Mouse (Mus musculus) c-Kit-negative CD71-positive TER-119-positive erythroid progenitor cells, embryonic 14.5 days (primary cell): ENCODE data around the gene Atad1.
"Not testable (repeated sequence)": the region's sequence is repeated elsewhere in the genome, so short reads cannot be mapped to it uniquely, and the experiment has no call there.

Experiments used
- DNase-seq: peaks from one replicate; pipeline ENCODE4 v3.0.0-alpha.2; 2013; ENCODE audit warnings: low read depth, low spot score

The Atad1 gene

DNA sequence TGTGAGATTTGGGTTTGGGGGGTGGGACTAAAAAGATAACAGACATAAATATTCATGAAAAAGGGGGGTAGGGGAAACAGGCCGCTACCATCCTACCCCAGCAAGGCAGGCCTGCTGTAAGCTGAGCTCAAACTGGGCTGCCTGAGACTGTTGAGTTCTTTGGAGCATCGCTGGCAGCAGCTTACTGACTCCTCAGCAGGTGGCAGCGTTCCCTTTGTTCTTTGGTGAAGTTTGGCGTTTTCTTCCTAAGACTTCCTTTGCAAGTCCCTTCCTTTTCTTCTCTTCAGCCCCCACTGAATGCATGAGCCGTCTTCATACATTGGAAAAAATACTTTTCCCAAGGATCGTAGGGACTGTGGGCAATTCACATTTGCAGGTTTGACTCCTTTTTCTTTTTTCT, 9.8 kb upstream of the Atad1 start:
- DNase-seq, result no peak

DNA sequence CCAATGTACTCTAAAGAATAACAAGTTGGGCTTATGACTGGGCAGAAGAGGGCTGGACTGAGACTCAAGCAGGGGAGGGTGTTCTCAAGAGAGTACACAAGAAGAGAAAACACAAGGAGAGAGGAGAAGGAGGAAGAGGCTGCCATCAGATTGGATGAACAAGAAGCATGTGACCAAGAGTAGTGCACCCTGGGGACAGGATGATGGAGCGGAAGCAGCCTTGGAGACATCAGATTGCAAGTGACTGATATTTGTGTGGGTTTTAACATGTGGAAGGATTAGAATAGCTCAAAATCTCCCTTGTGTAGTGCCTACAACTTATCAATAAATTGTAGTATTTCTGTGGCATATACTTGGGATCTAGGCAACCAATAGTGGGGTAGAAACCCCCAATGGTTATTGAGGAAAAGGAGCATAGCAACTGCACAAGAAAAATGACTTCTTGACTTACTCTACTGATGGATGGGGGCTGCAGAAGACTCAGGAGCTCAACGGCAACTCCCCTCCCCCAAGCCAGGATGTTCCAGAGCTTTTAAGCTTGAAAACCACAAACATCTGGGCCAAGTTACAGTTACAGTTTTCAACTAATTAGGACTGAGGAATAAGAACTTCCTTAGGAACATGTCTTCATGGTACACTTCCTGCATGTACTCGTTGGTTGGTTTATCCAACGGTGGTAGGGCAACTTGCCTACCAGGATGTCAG, 1.2 kb upstream of the Atad1 start:
- DNase-seq, result no peak

DNA sequence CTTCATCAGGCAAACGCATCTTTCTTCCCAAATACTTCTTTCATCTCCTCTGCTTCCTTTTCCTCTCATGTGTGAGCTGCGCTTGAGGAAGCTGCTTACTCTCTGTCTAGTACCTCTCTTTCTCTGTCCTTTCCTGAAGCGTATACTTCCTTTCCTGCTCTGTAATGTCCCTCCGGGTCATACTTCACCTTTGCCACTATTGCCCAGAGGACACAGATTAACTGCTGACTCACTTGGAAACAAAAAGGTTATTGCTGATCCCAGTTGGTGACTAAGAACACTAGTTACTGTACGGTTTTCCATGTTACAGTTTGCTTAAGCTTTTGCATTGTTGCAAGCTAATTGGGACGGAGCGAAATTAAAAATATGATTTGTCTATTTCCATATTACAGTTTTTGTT, 1.7 kb downstream of the Atad1 start:
- DNase-seq, result no peak

DNA sequence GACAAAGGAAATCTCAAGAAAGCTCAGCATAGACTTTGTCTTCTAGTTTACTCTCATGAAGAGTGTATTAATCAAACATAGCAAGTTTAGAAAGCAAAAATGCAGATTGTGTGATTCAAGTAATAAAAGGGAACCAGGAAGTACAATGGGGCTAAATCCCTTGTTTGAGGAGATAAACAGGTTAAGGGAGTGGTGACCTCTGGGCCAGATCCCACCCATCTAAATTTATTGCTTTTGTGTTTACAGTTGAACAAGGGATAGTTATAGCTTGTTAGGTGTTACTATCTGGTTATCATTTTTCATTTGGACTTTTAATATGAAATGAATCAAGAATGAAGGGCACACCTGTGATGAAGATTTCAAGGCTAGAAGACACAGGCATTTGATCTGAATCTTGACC, 6.7 kb downstream of the Atad1 start:
- no peak for DNase-seq

DNA sequence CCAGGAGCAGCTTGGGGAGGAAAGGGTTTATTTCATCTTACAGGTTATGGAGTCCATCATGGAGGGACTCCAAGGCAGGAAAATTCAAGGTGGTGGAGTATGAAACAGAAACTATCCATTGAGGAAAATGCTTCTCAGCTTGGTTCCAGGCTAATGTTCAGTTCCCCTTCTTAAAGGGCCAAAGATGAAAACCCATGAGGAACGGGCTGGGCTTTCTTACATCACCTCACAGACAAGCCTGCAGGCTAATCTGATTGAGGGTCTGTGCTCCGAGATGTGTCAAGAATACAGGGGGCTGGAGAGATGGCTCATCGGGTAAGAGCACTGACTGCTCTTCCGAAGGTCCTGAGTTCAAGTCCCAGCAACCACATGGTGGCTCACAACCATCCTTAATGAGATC, 9.8 kb downstream of the Atad1 start:
- no peak for DNase-seq

DNA sequence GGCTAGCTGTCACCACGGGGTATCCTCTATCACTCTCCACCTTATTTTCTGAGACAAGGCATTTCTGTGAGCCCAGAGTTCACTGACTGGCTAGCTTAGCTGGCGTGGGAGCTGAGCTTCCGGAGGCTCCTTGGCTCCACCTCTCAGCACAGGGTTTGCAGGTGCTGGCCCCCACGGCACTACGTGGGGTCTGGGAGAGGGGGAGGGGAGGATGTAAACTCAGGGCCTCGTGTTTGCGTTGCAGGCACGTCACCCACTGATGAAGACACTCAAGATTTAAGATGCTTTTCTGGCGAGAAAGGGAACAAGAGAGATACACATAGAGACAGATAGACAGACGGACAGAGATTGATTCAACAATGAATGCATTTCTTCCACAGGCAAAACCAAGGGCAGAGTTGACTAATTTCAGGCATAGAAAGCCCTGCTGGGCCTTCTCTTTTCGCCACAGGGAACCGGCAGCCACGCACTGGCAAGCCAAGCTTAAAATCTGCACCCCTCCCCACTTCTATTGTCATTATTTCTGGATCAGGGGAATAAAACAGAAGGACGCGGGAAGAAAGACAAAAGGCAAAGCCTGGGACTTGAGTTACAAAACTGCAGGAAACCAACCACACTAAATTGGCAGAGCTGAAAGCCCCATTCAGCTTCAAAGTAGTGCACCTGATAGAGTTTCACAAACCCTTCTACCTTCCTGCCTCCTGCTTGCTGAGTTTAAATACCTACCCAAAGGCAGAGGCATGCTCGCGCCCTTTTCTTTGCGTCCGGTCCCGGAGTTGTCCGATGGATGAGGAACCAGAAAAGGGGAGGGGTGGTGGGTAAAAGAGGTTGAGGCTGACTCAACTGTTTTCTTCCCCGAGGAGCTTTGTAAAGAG, 12.9 kb downstream of the Atad1 start:
- no peak for DNase-seq

DNA sequence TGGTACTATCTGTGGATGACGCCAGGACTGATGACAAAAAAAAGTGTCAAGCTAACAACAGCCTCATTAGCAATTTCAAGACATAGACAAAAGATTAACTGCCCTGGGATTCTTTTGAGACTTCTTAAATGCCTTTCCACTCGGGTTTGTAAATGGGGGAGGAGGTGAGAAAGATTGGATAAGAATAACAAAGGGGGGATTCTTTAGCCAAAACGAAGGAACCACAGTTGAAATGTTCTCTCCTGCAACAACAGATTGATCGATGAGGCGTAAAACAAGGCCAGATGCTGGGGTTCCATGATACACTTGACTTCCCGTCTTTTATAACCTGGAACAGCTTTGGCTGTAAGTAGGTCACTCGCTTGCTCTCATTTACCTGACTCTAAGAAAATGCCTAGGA, 15.8 kb downstream of the Atad1 start:
- no peak for DNase-seq

DNA sequence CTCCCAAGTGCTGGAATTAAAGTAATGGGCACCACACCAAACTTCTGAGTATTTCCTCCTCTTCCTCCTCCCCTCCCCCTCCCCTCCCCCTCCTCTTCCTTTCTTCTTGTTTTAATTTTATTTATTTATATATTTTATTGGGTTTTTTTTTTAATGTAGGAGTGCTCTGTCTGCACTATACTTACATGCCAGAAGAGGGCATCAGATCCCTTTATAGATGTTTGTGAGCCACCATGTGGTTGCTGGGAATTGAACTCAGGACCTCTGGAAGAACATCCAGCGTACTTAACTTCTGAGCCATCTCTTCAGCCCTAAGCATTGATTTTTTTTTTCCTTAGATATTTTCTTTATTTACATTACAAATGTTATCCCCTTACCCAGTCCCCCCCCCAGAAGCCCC, 19.3 kb downstream of the Atad1 start:
- no peak for DNase-seq

DNA sequence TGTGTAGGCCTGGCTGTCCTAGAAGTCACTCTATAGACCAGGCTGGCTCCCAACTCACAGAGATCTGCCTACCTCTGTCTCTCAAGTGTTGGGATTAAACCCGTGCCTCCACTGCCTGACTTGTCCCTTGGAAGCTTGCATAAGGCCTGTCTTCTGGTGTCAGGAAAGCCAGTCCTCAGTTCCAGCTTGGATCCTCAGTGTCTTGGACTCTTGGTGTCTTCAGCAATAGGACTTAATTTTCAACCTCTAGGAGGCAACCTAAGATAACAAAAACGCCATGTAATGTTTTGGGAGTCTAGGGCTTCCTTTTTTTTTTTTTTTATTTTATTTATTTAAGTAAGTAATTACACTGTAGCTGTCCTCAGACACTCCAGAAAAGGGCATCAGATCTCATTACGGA, 22.0 kb downstream of the Atad1 start:
- no peak for DNase-seq

DNA sequence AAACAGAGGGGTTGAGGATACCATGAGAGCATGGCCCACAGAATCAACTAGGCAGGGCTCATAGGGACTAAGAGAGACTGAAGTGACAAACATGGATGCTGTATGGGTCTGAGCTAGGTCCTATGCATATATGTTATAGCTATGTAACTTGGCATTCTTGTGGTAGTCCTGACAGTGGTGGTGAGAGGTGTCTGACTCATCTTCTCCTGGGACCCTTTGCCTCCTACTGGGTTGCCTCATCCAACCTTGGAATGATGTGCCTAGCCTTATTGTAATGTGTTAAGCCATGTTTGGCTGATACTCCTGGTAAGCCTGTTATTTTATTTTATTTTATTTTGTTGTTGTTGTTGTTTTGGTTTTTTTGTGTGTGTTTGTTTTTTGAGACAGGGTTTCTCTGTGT, 23.9 kb downstream of the Atad1 start:
- DNase-seq, result no peak

DNA sequence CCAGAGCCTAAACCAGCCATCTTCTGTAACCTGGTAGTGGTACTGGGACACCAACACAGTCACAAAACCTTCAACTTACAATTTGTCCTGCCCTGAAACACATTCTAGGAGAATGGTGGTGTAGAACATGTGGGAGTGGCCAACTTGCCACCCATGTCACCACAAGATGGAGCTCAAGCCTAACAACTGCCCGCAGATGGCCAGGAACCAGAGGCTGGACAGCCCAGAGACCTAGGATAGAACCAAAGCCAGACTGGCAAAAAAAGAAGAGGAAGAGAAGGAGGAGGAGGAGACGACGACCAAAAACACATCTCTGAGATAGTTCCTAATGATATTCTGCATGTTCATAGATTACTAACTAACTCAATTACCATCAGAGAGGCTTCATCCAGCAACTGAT, 24.4 kb downstream of the Atad1 start:
- DNase-seq, result peak; percentile 9

DNA sequence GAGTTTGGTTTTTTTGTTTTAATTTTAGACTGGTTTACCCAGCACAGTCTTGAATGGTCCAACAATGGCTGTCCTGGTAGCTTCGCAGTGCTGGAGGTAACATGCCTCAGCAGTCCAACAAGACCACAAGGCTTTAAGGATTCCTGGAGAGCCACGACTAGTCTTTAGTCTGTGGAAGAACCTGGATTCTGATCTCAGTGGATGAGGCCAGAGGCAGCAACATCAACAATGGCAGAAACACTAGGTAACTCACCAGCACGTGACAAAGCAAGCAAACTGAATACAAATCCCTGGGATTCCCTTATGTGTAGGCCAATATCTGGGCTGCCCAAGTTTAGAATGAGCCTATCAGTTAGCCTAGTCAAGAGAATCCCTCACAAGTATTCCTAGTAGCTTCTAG, 26.1 kb downstream of the Atad1 start:
- no peak for DNase-seq

DNA sequence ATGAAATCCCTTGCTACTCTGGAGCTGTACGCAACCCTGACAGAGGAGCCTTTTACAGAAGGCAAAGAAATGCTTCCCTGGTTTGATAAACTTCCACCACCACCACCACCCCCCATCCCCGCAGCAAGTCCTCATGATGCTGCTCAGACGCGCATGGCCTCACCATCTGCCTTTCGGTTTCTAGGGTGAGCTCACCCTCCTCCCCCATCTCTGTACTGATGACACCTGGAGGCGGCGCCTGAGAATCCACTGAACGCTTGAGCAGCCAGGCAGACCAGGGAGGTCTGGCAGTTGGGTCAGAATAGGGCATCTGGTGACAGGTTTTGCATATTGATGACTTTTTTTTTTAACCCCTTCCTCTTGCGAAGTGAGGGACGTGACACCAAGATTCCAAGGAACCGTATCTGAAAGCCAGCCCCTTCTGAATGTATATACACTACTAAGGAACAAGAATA, 27.0 kb downstream of the Atad1 start:
- DNase-seq, result peak; percentile 51

DNA sequence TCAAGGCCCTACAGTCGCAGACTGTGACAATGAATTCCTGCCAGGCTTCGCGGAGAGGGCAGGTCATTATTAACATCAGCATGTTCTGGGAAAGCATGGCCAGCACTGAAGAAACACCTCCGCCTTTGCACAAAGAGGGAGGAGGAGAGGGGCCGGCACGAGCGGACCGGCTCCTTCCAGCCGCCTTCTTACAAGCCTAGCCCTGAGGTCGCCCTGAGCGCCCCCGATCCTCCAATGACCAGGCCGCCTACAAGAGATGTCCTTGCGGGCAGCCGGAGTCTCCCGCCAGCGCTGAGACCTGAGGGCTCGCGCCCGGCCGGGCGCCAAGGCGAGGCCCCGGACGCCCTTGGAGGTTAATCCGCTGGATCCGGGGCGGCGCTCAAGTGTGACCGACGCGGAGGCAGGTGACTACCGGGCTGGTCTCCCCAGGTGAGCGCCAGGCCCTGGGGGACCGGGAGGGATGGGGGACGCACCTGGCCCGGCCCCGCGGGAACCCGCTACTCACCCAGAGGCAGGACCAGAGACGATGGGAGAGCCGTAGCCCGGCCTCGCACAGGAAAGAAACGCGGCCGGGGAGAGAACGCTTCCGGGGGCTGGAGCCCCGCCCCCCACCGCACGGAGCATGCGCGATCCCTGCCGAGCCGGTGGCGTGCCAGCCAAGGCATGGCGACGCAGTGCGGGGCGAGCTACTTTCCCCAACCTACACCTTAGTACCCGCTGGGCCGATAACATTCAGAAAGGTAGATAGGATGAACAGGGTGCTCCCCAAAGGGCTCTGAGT, 27.6 kb downstream of the Atad1 start:
- peak; percentile 74 for DNase-seq

DNA sequence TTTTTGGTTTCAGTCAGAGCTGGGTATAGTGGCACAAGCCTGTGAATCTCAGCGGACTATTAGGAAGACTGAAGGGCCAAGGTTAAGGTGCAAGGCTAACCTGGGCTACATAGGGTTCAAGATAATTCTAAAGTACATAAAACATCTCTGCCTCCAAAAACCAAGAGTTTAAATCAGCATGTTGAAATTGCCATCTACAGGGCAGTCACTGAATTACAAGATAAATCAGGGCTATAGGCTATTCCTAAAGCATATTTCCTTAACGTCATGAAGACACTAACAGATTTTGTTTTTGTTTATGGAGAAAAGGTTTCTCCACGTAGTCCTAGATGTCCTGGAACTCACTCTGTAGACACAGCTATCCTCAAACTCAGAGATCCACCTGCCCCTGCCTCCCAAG, 29.3 kb downstream of the Atad1 start:
- no peak for DNase-seq

DNA sequence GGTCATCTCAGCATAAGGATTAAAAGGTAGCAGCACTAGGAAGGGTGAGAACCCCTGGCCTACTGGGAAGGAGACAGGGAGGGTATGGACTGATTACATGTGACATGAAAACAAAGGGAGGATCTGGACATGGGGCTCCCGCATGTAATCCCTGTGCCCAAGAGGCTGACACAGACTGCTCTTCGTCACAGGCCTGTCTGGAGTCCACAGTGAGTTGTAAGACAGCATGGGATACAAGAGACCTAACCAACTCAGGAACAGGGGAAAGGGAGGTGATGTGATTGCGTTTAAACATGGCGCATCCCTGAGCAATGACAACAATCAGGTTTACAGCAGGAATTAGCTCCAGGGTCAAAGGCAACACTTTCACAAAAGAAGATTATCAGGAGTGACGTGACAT, 30.6 kb downstream of the Atad1 start:
- DNase-seq, result no peak

DNA sequence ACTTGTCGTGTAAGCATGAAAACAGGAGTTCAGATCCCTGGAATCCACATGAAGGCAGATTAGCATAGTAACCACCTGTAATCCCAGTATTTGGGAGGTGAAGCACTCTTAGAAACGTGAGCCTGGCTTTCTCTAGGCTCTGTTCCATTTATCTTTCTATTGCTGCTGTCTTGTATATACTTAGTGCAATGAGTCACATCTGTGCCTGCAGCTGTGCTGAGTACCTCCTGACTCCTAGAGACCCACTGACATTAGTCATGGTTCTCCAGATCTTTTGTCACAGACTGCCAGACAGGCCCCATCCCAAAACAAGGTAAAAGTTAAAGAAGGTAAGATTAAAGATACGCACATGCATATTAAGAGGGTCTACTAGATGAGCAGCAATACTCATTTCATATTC, 37.4 kb downstream of the Atad1 start:
- no peak for DNase-seq

DNA sequence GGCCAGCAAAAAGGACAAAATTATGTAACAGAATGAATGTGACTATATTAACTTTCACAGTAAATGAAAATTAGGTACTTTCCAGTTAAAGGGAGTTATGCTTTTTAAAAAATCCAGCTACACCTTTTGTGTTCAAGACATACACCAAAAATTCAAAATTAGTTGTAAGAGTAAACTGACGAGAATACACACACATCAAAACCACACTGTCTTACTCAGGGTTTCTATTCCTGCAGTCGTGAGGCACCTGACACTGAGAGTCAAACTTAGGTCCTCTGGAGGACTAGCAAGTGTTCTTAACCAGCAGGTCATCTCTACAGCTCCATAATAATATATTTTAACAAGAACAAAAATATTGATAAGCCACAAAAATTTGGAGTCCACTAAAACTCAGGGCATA, 42.9 kb downstream of the Atad1 start:
- DNase-seq, result no peak

DNA sequence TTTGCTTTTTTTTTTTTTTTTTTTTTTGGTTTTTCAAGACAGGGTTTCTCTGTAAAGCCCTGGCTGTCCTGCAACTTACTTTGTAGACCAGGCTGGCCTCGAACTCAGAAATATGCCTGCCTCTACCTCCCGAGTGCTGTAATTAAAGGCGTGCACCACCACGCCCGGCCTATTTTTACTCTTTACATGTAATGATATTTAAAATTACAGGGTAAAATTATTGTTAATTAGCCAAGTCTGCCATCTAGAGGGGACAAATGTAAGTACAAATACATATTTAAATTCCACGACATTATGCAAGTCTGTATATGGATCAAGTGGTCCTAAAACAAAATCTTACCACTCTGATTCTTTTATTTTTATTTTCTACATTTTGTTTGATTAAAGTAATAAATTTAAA, 49.9 kb downstream of the Atad1 start:
- DNase-seq, result peak; percentile 13

DNA sequence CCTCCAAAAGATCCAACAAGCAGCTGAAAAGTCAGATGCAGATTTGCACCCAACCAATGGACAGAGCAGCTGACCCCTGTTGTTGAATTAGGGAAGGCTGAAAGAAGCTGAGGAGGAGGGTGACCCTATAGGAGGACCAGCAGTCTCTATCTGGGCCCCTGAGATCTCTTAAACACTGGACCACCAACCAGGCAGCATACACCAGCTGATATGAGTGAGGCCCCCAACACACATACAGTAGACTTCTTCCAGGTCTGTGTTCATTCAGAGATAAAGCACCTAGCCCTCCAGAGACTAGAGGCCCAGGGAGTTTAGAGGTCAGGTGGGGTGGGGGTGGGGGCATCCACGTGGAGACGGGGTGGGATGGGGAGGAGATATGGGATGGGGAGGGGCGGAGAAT, 51.4 kb downstream of the Atad1 start:
- not testable (repeated sequence) for DNase-seq

DNA sequence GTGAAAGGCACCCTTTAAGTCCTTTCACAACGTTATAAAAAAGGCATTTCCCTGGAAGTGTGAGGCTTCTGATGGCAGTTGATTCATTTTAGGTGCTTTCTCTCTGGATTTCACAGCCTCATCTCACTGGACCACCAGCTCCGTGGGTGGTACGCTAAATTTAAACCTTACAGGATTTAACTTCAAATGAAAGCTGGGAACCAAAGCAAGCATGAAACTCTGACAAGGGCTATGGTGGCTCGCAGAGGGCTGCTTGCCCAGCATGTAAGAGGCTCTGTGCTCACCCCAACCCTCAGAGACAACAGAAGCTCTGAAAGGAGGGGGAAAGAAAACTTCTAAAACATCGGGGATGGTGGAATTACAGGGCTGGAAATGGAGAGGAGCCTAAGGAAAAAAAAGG, 51.9 kb downstream of the Atad1 start:
- no peak for DNase-seq

DNA sequence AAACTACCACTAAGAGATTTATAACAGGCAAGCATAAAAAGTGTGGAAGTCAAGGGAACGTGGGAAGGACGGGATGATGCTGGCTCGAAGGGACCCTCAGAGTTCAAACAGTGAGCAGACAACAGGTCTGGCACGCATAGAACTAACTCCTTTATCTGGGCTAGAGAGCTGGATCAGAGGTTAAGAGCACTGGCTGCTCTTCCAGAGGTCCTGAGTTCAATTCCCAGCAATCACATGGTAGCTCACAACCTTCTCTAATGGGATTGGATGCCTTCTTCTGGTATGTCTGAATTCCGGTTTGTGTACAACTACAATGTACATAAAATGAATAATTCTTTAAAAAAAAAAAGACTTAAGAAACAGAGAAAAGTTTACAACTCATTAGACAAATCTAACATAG, 56.5 kb downstream of the Atad1 start:
- no peak for DNase-seq
